In the genomic region with DNA sequence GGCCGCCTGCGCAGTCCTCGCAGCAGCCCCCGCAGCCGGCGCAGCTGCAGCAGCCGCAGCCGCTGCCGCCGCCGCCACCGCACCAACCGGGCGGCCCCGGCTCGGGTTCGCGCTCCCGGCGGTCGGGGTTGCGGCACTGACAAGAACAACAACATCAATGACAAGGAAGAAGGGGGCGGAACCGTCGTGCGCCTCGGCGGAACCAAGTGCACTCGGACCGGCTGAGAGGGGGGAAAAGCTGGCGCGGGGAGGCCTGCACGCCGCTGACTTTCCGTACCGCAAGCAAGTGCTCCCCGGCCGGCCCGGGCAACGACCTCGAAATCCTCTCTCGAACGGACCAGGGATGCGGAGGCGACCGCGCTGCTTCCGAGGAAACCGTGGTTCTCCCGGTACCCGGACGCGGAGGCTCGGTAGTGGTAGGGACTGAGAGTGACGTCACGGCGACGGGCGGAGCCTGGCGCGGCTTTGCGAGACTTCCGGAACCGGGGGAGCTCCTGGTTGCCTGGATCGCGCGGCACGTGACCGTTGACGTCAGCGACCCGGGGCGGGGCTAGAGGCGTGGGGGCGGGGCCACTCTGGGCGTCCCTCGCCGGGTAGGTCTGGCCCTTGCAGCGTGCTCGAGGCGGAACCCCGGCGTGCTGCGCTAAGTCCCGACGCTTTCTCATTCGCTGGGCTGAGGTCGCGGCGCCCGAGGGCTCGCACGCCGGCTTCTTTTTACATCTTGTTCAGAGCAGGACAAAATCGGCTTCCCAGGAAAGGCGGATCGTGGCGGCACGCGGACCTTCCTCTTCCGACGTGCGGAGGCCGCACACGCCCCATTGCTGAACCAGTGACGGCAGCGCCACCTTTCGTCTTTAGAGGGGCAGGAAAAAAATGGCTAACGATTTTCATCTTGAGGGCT, we compare ENCODE assay signal across 8 mouse cellular contexts. TPM values are rescaled to one million over a fixed set of nuclear protein-coding genes. Genes with fewer than 3 reads are reported as not detected.
DNase-seq lines count a peak whose midpoint lies in the region; ATAC-seq and TF ChIP-seq lines count a peak whose summit lies in the region.

A gene (minus strand): TSS at position 401 of the 901 bp plus-strand sequence.

- H3K9ac ChIP-seq in kidney, embryonic 14.5 days (ENCODE audit: low read depth, low read length) = peak within 1 kb of the TSS; percentile 83
- H3K9ac ChIP-seq in limb, embryonic 15.5 days = peak within 1 kb of the TSS; percentile 89

- H3K27ac ChIP-seq in bone marrow macrophage, adult 2 months (ENCODE audit: insufficient read depth, low read depth, low read length) = peak within 1 kb of the TSS; percentile 92
- H3K27ac ChIP-seq in embryonic fibroblast, embryonic 13.5 days (ENCODE audit: insufficient read depth, low read length) = peak within 1 kb of the TSS; percentile 92
- H3K27ac ChIP-seq in kidney, embryonic 14.5 days (ENCODE audit: low read depth, low read length) = peak within 1 kb of the TSS; percentile 90
- H3K27ac ChIP-seq in limb, embryonic 15.5 days = peak within 1 kb of the TSS; percentile 98

- H3K9me3 ChIP-seq in kidney, embryonic 14.5 days (ENCODE audit: control insufficient read depth, low read length) = no peaks in the 10 kb centered on the region
- H3K9me3 ChIP-seq in limb, embryonic 15.5 days = no peaks in the 10 kb centered on the region

- no peak for TF ChIP-seq POLR2A in bone marrow macrophage, adult 2 months (IDR thresholded peaks at IDR 0.05; ENCODE audit: borderline replicate concordance, low read depth, low read length)
- TF ChIP-seq POLR2A in embryonic fibroblast, embryonic 13.5 days (IDR thresholded peaks at IDR 0.05; ENCODE audit: low read depth, low read length) = peak; percentile 70

- H3K36me3 ChIP-seq in kidney, embryonic 14.5 days (ENCODE audit: control insufficient read depth, insufficient read depth, low read length) = no peaks in the 10 kb centered on the region
- H3K36me3 ChIP-seq in limb, embryonic 15.5 days = no peaks in the 10 kb centered on the region

- H3K4me1 ChIP-seq in bone marrow macrophage, adult 2 months (ENCODE audit: control insufficient read depth, insufficient read depth, low read length) = peaks cover 9% of the 10 kb centered on the region
- H3K4me1 ChIP-seq in embryonic fibroblast, embryonic 13.5 days (ENCODE audit: control insufficient read depth, insufficient read depth, low read length) = peaks cover 4% of the 10 kb centered on the region; the same call in 1 of the 2 replicates
- peaks cover 11% of the 10 kb centered on the region; the same call in 1 of the 2 replicates for H3K4me1 ChIP-seq in kidney, embryonic 14.5 days (ENCODE audit: control insufficient read depth, insufficient read depth, low read length)
- peaks cover 14% of the 10 kb centered on the region for H3K4me1 ChIP-seq in limb, embryonic 15.5 days

- peak; percentile 70 for TF ChIP-seq CTCF in bone marrow macrophage, adult 2 months (IDR thresholded peaks at IDR 0.05; ENCODE audit: low read depth, low read length)
- TF ChIP-seq CTCF in embryonic fibroblast, embryonic 13.5 days (IDR thresholded peaks at IDR 0.05; ENCODE audit: borderline replicate concordance, insufficient read depth, low read length) = peak; percentile 67; the same call in 1 of the 2 replicates

- H3K4me3 ChIP-seq in bone marrow macrophage, adult 2 months (ENCODE audit: insufficient read depth, low read length) = peak within 1 kb of the TSS; percentile 100
- H3K4me3 ChIP-seq in embryonic fibroblast, embryonic 13.5 days (ENCODE audit: insufficient read depth, low read length) = peak within 1 kb of the TSS; percentile 77
- H3K4me3 ChIP-seq in kidney, embryonic 14.5 days (ENCODE audit: low read length) = peak within 1 kb of the TSS; percentile 93
- peak within 1 kb of the TSS; percentile 99 for H3K4me3 ChIP-seq in limb, embryonic 15.5 days

- H3K27me3 ChIP-seq in kidney, embryonic 14.5 days (ENCODE audit: control insufficient read depth, insufficient read depth, low read length) = no peaks in the 10 kb centered on the region
- no peaks in the 10 kb centered on the region for H3K27me3 ChIP-seq in limb, embryonic 15.5 days

- under 1% methylated on average over 109 of the region's 109 CpGs for WGBS in kidney, embryonic 14.5 days
- under 1% methylated on average over 108 of the region's 109 CpGs for WGBS in limb, embryonic 15.5 days

- H3K4me2 ChIP-seq in kidney, embryonic 14.5 days (replicated peaks; ENCODE audit: low read depth, low read length) = peak within 1 kb of the TSS; percentile 89
- H3K4me2 ChIP-seq in limb, embryonic 15.5 days = peak within 1 kb of the TSS; percentile 86

- peak; percentile 99 for ATAC-seq in kidney, embryonic 14.5 days (ENCODE audit: low FRiP score, low TSS enrichment)
- peak; percentile 99 for ATAC-seq in limb, embryonic 15.5 days (ENCODE audit: insufficient number of reproducible peaks, low FRiP score, low TSS enrichment, low read depth)

- DNase-seq in A20 (ENCODE audit: low read depth, low spot score) = peak; percentile 99
- peak; percentile 96 to 97 for DNase-seq in heart, adult 9 months (ENCODE audit: low spot score in 2 of 2)
- peak; percentile 86 to 96 for DNase-seq in monocyte, adult 2 months (ENCODE audit: low read depth in 1 of 2, low spot score in 2 of 2)
- DNase-seq in spleen, postnatal 36 days (ENCODE audit: low spot score in 2 of 2) = peak; percentile 95 to 97

RNA-seq across cellular contexts. Expression of the gene that starts here (rescaled TPM):
- polyA plus RNA-seq in bone marrow macrophage, adult 2 months (2012; ENCODE audit: insufficient read depth, insufficient read length, missing spikeins) = 46.0 and 50.9 TPM in 2 replicates
- 16.3 and 18.1 TPM in 2 replicates for polyA plus RNA-seq in embryonic fibroblast, embryonic 13.5 days (2011; ENCODE audit: insufficient read length, low read depth, missing spikeins)
- polyA plus RNA-seq in kidney, embryonic 14.5 days (2014; fragmentation: Nextera tagmentation; extraction: Ambion mirVana) = 14.0 TPM in 2 replicates
- polyA plus RNA-seq in limb, embryonic 15.5 days (2015; fragmentation: Nextera tagmentation; extraction: Ambion mirVana) = 5.8 and 8.6 TPM in 2 replicates

Comparison
In these comparisons a context has a peak if more than half of its experiments do, and no peak if none do; other contexts are left out.
1. Peak in every context shown above with its lines: DNase-seq, ATAC-seq, H3K4me3 ChIP-seq and H3K27ac ChIP-seq.